Mouse (Mus musculus) forebrain, embryonic 10.5 days (tissue): ENCODE data around the gene Rpl21. TPM values are rescaled to one million over a fixed set of nuclear protein-coding genes. Genes with fewer than 3 reads are reported as not detected.

ENCODE experiments used
- DNase-seq: peaks from one replicate; pipeline ENCODE4 v3.0.0-alpha.2; 2017; ENCODE audit warnings: low spot score; ENCODE audit errors: extremely low spot score
- H3K27ac ChIP-seq: fragments of 300-500 bp; sonication (generic); 2 replicates; pipeline ENCODE4 v1.5.1; 2016; ENCODE audit warnings: mild to moderate bottlenecking
- H3K27me3 ChIP-seq: fragments of 300-500 bp; sonication (generic); 2 replicates; pipeline ENCODE4 v1.6.1; 2016; ENCODE audit warnings: mild to moderate bottlenecking; ENCODE audit not compliant: poor library complexity, severe bottlenecking
- H3K36me3 ChIP-seq: fragments of 300-500 bp; sonication (generic); replicated peaks from 2 replicates; pipeline ENCODE4 v1.6.1; 2016; ENCODE audit warnings: mild to moderate bottlenecking, moderate library complexity
- H3K4me1 ChIP-seq: fragments of 300-500 bp; sonication (generic); 2 replicates; pipeline ENCODE4 v1.6.1; 2016
- H3K4me3 ChIP-seq: fragments of 300-500 bp; sonication (generic); 2 replicates; pipeline ENCODE4 v1.5.1; 2016; ENCODE audit warnings: mild to moderate bottlenecking, moderate library complexity
- H3K9me3 ChIP-seq: fragments of 300-500 bp; sonication (generic); 2 replicates; pipeline ENCODE4 v1.6.1; 2016; ENCODE audit warnings: mild to moderate bottlenecking, moderate library complexity
- WGBS: fragments of 180-500 bp; shearing (Covaris S2); methylation state at CpG from one replicate; pipeline ENCODE4 v1.1.7; 2016; 5-methylcytosine and 5-hydroxymethylcytosine counted together
- polyA plus RNA-seq: library from polyadenylated mRNA; unstranded; fragments of >200 nt; fragmentation: Nextera tagmentation; extraction: Ambion mirVana; gene quantifications from 2 replicates; pipeline ENCODE4 v1.2.1, GENCODE M21; 2016

Gene Rpl21
- polyA plus RNA-seq, 1 experiment from 2014 or later, result 529 TPM

DNA sequence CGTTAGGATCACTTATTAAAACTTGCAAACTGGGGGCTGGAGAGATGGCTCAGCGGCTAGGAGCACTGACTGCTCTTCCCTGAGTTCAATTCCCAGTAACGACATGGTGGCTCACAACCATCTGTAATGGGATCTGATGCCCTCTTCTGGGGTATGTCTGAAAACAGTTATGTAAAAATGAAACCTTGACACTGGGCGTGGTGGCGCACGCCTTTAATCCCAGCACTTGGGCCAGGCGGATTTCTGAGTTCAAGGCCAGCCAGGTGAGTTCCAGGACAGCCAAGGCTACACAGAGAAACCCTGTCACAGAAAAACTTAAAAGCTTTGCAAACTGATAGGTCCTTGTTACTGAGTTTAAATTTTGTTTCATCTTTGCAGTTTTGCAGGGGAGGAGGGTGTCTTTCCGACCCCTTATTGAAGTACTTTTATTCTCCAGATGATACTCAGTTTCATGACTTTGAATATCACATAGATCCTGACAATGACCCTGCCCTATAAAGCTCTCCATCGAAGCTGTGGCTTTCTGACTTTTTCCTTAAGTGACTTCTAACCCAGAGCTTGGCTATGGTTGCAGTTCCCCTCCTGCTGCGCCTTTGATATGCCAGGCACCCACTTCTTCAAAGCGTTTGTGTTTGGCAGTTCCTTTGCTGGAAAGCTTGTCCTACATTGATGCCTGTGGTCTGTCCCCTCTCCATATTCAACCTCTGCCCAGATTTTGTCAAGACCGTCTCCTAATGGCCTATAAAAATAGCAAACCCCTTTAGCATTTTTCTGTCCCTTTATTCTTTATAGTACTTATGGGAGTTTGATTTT is 6.4 kb downstream of the Rpl21 start:
- H3K36me3 ChIP-seq, result peaks cover 64% of the 10 kb centered on the region

DNA sequence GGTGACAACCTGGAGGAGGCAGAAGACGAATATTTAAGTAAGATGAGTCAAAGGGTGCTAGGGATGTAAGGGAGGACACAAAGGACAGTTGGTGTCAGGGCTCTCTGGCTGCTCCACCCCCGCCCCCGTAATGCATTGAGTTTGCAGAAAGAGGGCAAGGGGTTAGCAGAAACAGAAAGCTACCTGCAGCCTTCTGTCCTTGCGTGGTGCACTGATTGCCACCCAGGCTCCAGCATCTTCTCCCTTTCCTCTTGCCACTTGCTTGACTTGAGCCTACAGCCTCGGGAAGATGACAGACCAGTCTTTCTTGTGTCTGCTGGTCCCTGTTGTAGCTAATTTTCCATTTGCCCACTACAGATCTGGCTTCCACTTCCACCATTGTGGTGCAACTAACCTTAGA is 7.1 kb downstream of the Rpl21 start:
- 61% methylated on average over 5 of the region's 5 CpGs for WGBS
- Histone ChIP-seq H3K27me3 (no peaks in the 10 kb centered on the region), H3K4me3 (no peak overlapping the region), H3K4me1 (peaks cover 12% of the 10 kb centered on the region), H3K27ac (no peak overlapping the region), H3K36me3 (peaks cover 56% of the 10 kb centered on the region), H3K9me3 (no peaks in the 10 kb centered on the region)
- no peak for DNase-seq

More for the DNA sequence above, 6.4 kb downstream of the Rpl21 start:
- no peak for DNase-seq
- H3K4me3 ChIP-seq, result no peak overlapping the region
- no peaks in the 10 kb centered on the region for H3K27me3 ChIP-seq
- 60% methylated on average over 12 of the region's 12 CpGs for WGBS
- H3K27ac ChIP-seq, result no peak overlapping the region
- H3K4me1 ChIP-seq, result peaks cover 12% of the 10 kb centered on the region
- no peaks in the 10 kb centered on the region for H3K9me3 ChIP-seq

DNA sequence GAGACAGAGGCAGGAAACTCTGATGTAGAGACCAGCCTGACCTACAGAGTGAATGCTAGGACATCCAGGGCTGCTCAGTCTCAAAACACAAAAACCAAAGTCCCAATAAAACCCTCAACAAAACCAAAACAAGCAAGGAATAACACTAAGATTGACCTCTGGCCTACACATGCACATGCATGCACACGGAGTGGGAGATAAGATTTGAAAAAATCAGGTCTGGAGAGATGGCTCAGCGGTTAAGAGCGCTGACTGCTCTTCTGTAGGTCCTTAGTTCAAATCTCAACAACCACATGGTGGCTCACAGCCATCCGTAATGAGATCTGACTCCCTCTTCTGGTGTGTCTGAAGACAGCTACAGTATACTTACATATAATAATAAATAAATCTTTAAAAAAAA is 7.7 kb downstream of the Rpl21 start:
- Histone ChIP-seq H3K27ac (no peak overlapping the region), H3K27me3 (no peaks in the 10 kb centered on the region), H3K36me3 (peaks cover 50% of the 10 kb centered on the region), H3K4me1 (peaks cover 9% of the 10 kb centered on the region), H3K4me3 (no peak overlapping the region), H3K9me3 (no peaks in the 10 kb centered on the region)
- DNase-seq, result no peak
- 83% methylated on average over 4 of the region's 4 CpGs for WGBS

- no peak for DNase-seq
- no peaks in the 10 kb centered on the region for H3K27me3 ChIP-seq
- 88% methylated on average over 5 of the region's 5 CpGs for WGBS
These were observed 8.6 kb downstream of the Rpl21 start for GRCm38 (mm10) chr5:146841301-146841700.

DNA sequence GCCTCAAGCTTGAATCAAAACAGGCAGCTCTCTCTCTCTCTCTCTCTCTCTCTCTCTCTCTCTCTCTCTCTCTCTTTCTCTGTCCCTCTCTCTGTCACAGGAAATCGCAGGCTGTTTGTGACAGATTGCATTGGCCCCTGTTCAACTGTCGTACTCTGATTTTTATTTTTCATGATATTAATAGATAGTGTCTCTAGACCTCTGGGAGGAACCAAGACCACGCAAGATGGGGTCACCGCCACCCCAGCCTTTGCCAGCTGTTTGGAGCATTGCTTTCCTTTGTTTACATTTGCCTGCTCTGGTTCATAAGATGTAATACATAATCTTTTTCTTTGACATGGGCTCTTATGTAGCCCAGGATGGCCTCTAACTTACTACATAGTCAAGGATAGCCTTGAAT is 9.3 kb downstream of the Rpl21 start:
- Histone ChIP-seq H3K4me3 (no peak overlapping the region), H3K27ac (no peak overlapping the region), H3K36me3 (peaks cover 38% of the 10 kb centered on the region), H3K9me3 (no peaks in the 10 kb centered on the region), H3K27me3 (no peaks in the 10 kb centered on the region), H3K4me1 (peaks cover 24% of the 10 kb centered on the region)
- DNase-seq, result no peak
- 92% methylated on average over 4 of the region's 4 CpGs for WGBS

More at GRCm38 (mm10) chr5:146841301-146841700, 8.6 kb downstream of the Rpl21 start:
- H3K36me3 ChIP-seq, result peaks cover 41% of the 10 kb centered on the region
- H3K27ac ChIP-seq, result no peak overlapping the region
- H3K4me3 ChIP-seq, result no peak overlapping the region
- no peaks in the 10 kb centered on the region for H3K9me3 ChIP-seq
- peaks cover 17% of the 10 kb centered on the region for H3K4me1 ChIP-seq

GRCm38 (mm10) chr5:146844301-146844941 is 11.7 kb downstream of the Rpl21 start:
- peak overlapping the region; percentile 86 for H3K4me3 ChIP-seq
- DNase-seq, result no peak

DNA sequence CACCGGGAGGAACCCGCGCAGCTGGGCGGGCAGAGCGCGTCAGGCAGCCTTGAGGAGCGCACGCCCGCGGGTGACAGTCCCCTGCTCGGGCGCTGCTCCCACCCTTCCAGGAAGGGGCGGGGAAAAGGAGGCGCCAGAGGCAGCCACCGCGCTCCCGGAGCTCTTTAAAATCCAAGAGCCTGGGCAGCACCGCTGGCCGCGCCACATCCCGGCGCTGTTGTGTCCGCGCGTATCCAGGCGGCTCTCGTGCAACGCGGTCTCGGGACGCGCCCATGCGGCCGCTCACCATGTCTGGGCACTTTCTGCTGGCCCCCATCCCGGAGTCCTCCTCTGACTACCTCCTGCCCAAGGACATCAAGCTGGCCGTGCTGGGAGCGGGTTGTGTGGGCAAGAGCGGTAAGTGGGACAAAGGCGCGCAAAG is 12.3 kb downstream of the Rpl21 start, which contains the start of gene Rasl11a:
Gene Rasl11a, plus strand, starts transcription at position 127 of the 421 bp plus-strand sequence.
- under 1% methylated on average over 40 of the region's 40 CpGs for WGBS
- peak within 1 kb of the TSS; percentile 94 for H3K27ac ChIP-seq
- H3K36me3 ChIP-seq, result peaks cover 28% of the 10 kb centered on the region
- H3K4me3 ChIP-seq, result peak within 1 kb of the TSS; percentile 86
- no peaks in the 10 kb centered on the region for H3K9me3 ChIP-seq
- peak; percentile 86 for DNase-seq
- H3K4me1 ChIP-seq, result peaks cover 27% of the 10 kb centered on the region
- no peaks in the 10 kb centered on the region for H3K27me3 ChIP-seq

More at GRCm38 (mm10) chr5:146844301-146844941, 11.7 kb downstream of the Rpl21 start:
- 11% methylated on average over 6 of the region's 6 CpGs for WGBS
- Histone ChIP-seq H3K9me3 (no peaks in the 10 kb centered on the region), H3K27me3 (no peaks in the 10 kb centered on the region), H3K27ac (peak overlapping the region; percentile 94), H3K36me3 (peaks cover 34% of the 10 kb centered on the region), H3K4me1 (peaks cover 27% of the 10 kb centered on the region)

GRCm38 (mm10) chr5:146846489-146846888 is 13.8 kb downstream of the Rpl21 start:
- WGBS, result 84% methylated on average over 2 of the region's 2 CpGs
- Histone ChIP-seq H3K36me3 (peaks cover 24% of the 10 kb centered on the region), H3K9me3 (no peaks in the 10 kb centered on the region), H3K4me1 (peaks cover 27% of the 10 kb centered on the region), H3K4me3 (peak overlapping the region; percentile 86), H3K27me3 (no peaks in the 10 kb centered on the region), H3K27ac (no peak overlapping the region)
- DNase-seq, result no peak

- H3K27me3 ChIP-seq, result no peaks in the 10 kb centered on the region
- no peak for DNase-seq
- no peak overlapping the region for H3K27ac ChIP-seq
- no peaks in the 10 kb centered on the region for H3K9me3 ChIP-seq
- H3K36me3 ChIP-seq, result peaks cover 24% of the 10 kb centered on the region
- H3K4me1 ChIP-seq, result peaks cover 27% of the 10 kb centered on the region
- WGBS, result 92% methylated on average over 4 of the region's 4 CpGs
- H3K4me3 ChIP-seq, result no peak overlapping the region
These were observed 16.4 kb downstream of the Rpl21 start for GRCm38 (mm10) chr5:146848936-146849582.

- no peaks in the 10 kb centered on the region for H3K27me3 ChIP-seq
- no peak overlapping the region for H3K4me3 ChIP-seq
- no peaks in the 10 kb centered on the region for H3K36me3 ChIP-seq
- peaks cover 7% of the 10 kb centered on the region for H3K9me3 ChIP-seq
- WGBS, result 86% methylated on average over 3 of the region's 3 CpGs
- no peaks in the 10 kb centered on the region for H3K4me1 ChIP-seq
- no peak overlapping the region for H3K27ac ChIP-seq
- no peak for DNase-seq
These were observed 23.4 kb downstream of the Rpl21 start for GRCm38 (mm10) chr5:146856106-146856505.

GRCm38 (mm10) chr5:146857620-146858019 is 24.9 kb downstream of the Rpl21 start:
- H3K27ac ChIP-seq, result no peak overlapping the region
- H3K9me3 ChIP-seq, result peaks cover 7% of the 10 kb centered on the region
- H3K4me1 ChIP-seq, result no peaks in the 10 kb centered on the region; the same call in 1 of the 2 replicates
- 84% methylated on average over 8 of the region's 8 CpGs for WGBS
- no peak for DNase-seq
- no peaks in the 10 kb centered on the region for H3K36me3 ChIP-seq
- no peak overlapping the region for H3K4me3 ChIP-seq
- no peaks in the 10 kb centered on the region for H3K27me3 ChIP-seq

DNA sequence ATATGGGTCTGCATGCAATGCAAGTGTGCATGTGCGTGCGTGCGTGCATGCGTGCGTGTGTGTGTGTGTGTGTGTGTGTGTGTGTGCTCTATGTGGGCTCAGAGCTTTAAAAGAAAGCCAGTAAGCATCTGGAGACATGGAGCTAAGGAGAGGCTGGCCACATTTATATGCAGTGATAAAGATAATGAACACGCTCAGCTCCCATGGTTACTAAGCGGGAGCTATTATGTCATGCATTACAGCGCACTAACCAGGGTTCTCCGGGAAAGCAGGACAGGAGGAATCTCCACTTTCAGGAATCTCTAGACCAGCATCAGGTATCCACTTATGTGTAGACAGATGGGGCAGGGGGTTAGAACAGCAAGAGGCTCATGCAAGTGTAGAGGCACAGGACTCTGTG is 26.1 kb downstream of the Rpl21 start:
- H3K9me3 ChIP-seq, result peaks cover 7% of the 10 kb centered on the region
- no peaks in the 10 kb centered on the region for H3K36me3 ChIP-seq
- H3K4me1 ChIP-seq, result no peaks in the 10 kb centered on the region; the same call in 1 of the 2 replicates
- DNase-seq, result no peak
- 97% methylated on average over 9 of the region's 9 CpGs for WGBS
- no peak overlapping the region for H3K4me3 ChIP-seq
- H3K27ac ChIP-seq, result no peak overlapping the region
- no peaks in the 10 kb centered on the region for H3K27me3 ChIP-seq
